Comparison of ENCODE assay signal across 11 mouse cellular contexts in genomic region chr1:152231717-152232202, GRCm38 (mm10).
DNase-seq lines count a peak whose midpoint lies in the region; ATAC-seq and TF ChIP-seq lines count a peak whose summit lies in the region.
"Had no signal": no experiment of that assay in that cellular context is flagged by ENCODE, and none has a peak within 500 bp of the region (broad histone marks: within the 10 kb centered on the region; RNA-seq: fewer than 3 reads in every experiment).

No protein-coding gene starts in this region.

- no peaks in the 10 kb centered on the region for H3K36me3 ChIP-seq in forebrain, embryonic 11.5 days (ENCODE audit: control insufficient read depth, insufficient read depth, low read length)
- no peaks in the 10 kb centered on the region for H3K36me3 ChIP-seq in forebrain, embryonic 16.5 days (ENCODE audit: control insufficient read depth, insufficient read depth)
- H3K36me3 ChIP-seq: midbrain, embryonic 15.5 days had no signal

- no peak overlapping the region for H3K4me2 ChIP-seq in forebrain, embryonic 11.5 days (ENCODE audit: low read depth, low read length, severe bottlenecking)
- H3K4me2 ChIP-seq in forebrain, embryonic 16.5 days (ENCODE audit: low read length), result no peak overlapping the region
- H3K4me2 ChIP-seq: midbrain, embryonic 15.5 days had no signal

- no peak for ATAC-seq in forebrain, embryonic 11.5 days (replicated peaks; ENCODE audit: low FRiP score)
- ATAC-seq in forebrain, embryonic 16.5 days, result no peak
- ATAC-seq: midbrain, embryonic 15.5 days had no signal

- no peak overlapping the region for H3K4me3 ChIP-seq in forebrain, embryonic 11.5 days (ENCODE audit: low read depth, low read length)
- H3K4me3 ChIP-seq in forebrain, embryonic 16.5 days (replicated peaks; ENCODE audit: low read length), result no peak overlapping the region
- no peak overlapping the region; the same call in 1 of the 2 replicates for H3K4me3 ChIP-seq in layer of hippocampus, adult 2 months
- H3K4me3 ChIP-seq: midbrain, embryonic 15.5 days had no signal

- peak; percentile 87 for TF ChIP-seq CTCF in layer of hippocampus, adult 2 months (conservative IDR thresholded peaks at IDR 0.05)

- H3K27ac ChIP-seq in forebrain, embryonic 11.5 days (ENCODE audit: low read depth, low read length), result no peak overlapping the region
- no peak overlapping the region for H3K27ac ChIP-seq in forebrain, embryonic 16.5 days (ENCODE audit: low read length)
- no peak overlapping the region for H3K27ac ChIP-seq in layer of hippocampus, adult 2 months
- H3K27ac ChIP-seq: midbrain, embryonic 15.5 days had no signal

- no peaks in the 10 kb centered on the region for H3K27me3 ChIP-seq in forebrain, embryonic 11.5 days (ENCODE audit: control insufficient read depth, insufficient read depth, low read length)
- H3K27me3 ChIP-seq in forebrain, embryonic 16.5 days (replicated peaks; ENCODE audit: control insufficient read depth, insufficient read depth, low read length), result no peaks in the 10 kb centered on the region
- H3K27me3 ChIP-seq: midbrain, embryonic 15.5 days had no signal

- 83% methylated on average over 11 of the region's 11 CpGs for WGBS in forebrain, embryonic 11.5 days
- 77% methylated on average over 11 of the region's 11 CpGs for WGBS in forebrain, embryonic 16.5 days

- intact Hi-C loops in left cerebral cortex, postnatal 36 days (cut with DNase I), result loop anchor here (5.0 kb wide), 2 partner anchors 136 to 139 kb away; partner anchors contain the start of gene 1700025G04Rik

- no peaks in the 10 kb centered on the region for H3K4me1 ChIP-seq in forebrain, embryonic 11.5 days (replicated peaks; ENCODE audit: control insufficient read depth, insufficient read depth, low read length)
- no peaks in the 10 kb centered on the region for H3K4me1 ChIP-seq in forebrain, embryonic 16.5 days (replicated peaks; ENCODE audit: control insufficient read depth, insufficient read depth, low read length)
- H3K4me1 ChIP-seq: midbrain, embryonic 15.5 days had no signal

- H3K9ac ChIP-seq in forebrain, embryonic 11.5 days (ENCODE audit: low read length), result no peak overlapping the region
- no peak overlapping the region for H3K9ac ChIP-seq in forebrain, embryonic 16.5 days (replicated peaks; ENCODE audit: low read depth, low read length)
- H3K9ac ChIP-seq: midbrain, embryonic 15.5 days had no signal

- peak; percentile 25 for DNase-seq in forebrain, embryonic 11.5 days (ENCODE audit: low spot score)
- peak in 1 of 2 experiments; percentile 9 for DNase-seq in layer of hippocampus, adult 2 months (ENCODE audit: low spot score in 2 of 2)
- DNase-seq in layer of hippocampus, postnatal 25 days (ENCODE audit: extremely low spot score in 1 of 2, low spot score in 1 of 2), result no peak
- peak; percentile 52 for DNase-seq in CD4-positive, CD25-positive, alpha-beta regulatory T cell, adult 2 months (ENCODE audit: low read depth, low spot score)
- DNase-seq in left cerebral cortex, postnatal 36 days (ENCODE audit: low spot score in 2 of 2), result peak; percentile 21 to 27
- DNase-seq in testis, postnatal 14 days (ENCODE audit: low spot score), result no peak
- DNase-seq in gastrocnemius, postnatal 10 days, result no peak
- DNase-seq: adrenal gland, postnatal 14 days; retina, postnatal 1 day had no signal

- H3K9me3 ChIP-seq in forebrain, embryonic 11.5 days (ENCODE audit: control insufficient read depth, low read length), result no peaks in the 10 kb centered on the region
- no peaks in the 10 kb centered on the region for H3K9me3 ChIP-seq in forebrain, embryonic 16.5 days (ENCODE audit: control insufficient read depth, low read length)
- H3K9me3 ChIP-seq: midbrain, embryonic 15.5 days had no signal

Comparison
In these comparisons a context has a peak if more than half of its experiments do, and no peak if none do; other contexts are left out.
1. DNase-seq: peak in forebrain, embryonic 11.5 days (single experiment), CD4-positive, CD25-positive, alpha-beta regulatory T cell, adult 2 months (single experiment) and left cerebral cortex, postnatal 36 days (2 of 2); none in layer of hippocampus, postnatal 25 days (0 of 2), testis, postnatal 14 days (single experiment) and gastrocnemius, postnatal 10 days (single experiment).